Mouse (Mus musculus) embryonic facial prominence, embryonic 11.5 days (tissue): ENCODE measurements around the gene Gm5129. TPM values are rescaled to one million over a fixed set of nuclear protein-coding genes. Genes with fewer than 3 reads are reported as not detected.

Experiments used
- ATAC-seq: fragments of 200-750 bp; cut with Nextera tagmentation; replicated peaks from 2 replicates; pipeline ENCODE4 v1.8.0; 2017; ENCODE audit warnings: low read depth; ENCODE audit not compliant: insufficient number of reproducible peaks, low FRiP score, low TSS enrichment
- DNase-seq: peaks from one replicate; pipeline ENCODE4 v3.0.0-alpha.2; 2015; ENCODE audit warnings: low spot score
- H3K27ac ChIP-seq: fragments of 300-500 bp; sonication (generic); replicated peaks from 2 replicates; pipeline ENCODE4 v1.5.1; 2014; ENCODE audit warnings: mild to moderate bottlenecking, low read depth, low read length, control low read depth
- H3K27me3 ChIP-seq: fragments of 300-500 bp; sonication (generic); 2 replicates; pipeline ENCODE4 v1.6.1; 2014; ENCODE audit warnings: mild to moderate bottlenecking, low read length, moderate library complexity, mixed read lengths; ENCODE audit not compliant: control insufficient read depth, insufficient read depth
- H3K36me3 ChIP-seq: fragments of 300-500 bp; sonication (generic); replicated peaks from 2 replicates; pipeline ENCODE4 v1.6.1; 2014; ENCODE audit warnings: low read depth, mild to moderate bottlenecking, low read length, moderate library complexity, mixed read lengths; ENCODE audit not compliant: control insufficient read depth, insufficient read depth
- H3K4me1 ChIP-seq: fragments of 300-500 bp; sonication (generic); 2 replicates; pipeline ENCODE4 v1.6.1; 2014; ENCODE audit warnings: low read length, mixed read lengths; ENCODE audit not compliant: control insufficient read depth, insufficient read depth
- H3K4me2 ChIP-seq: fragments of 300-500 bp; sonication (generic); 2 replicates; pipeline ENCODE4 v1.6.1; 2014; ENCODE audit warnings: low read depth, mild to moderate bottlenecking, control low read depth, low read length, moderate library complexity
- H3K4me3 ChIP-seq: fragments of 300-500 bp; sonication (generic); 2 replicates; pipeline ENCODE4 v1.5.1; 2014; ENCODE audit warnings: low read depth, low read length, control low read depth
- H3K9ac ChIP-seq: fragments of 300-500 bp; sonication (generic); replicated peaks from 2 replicates; pipeline ENCODE4 v1.6.1; 2014; ENCODE audit warnings: mild to moderate bottlenecking, control low read depth, low read length
- H3K9me3 ChIP-seq: fragments of 300-500 bp; sonication (generic); replicated peaks from 2 replicates; pipeline ENCODE4 v1.6.1; 2016; ENCODE audit warnings: mild to moderate bottlenecking, low read length, inconsistent platforms, mixed read lengths; ENCODE audit not compliant: control insufficient read depth
- WGBS: fragments of 180-500 bp; shearing (Covaris S2); extraction: QIAGEN DNeasy Blood & Tissue Kit; methylation state at CpG from one replicate; pipeline ENCODE4 v1.1.7; 2014; 5-methylcytosine and 5-hydroxymethylcytosine counted together
- polyA plus RNA-seq: library from polyadenylated mRNA; unstranded; fragments of >200 nt; fragmentation: Nextera tagmentation; extraction: Ambion mirVana; gene quantifications from 2 replicates; pipeline ENCODE4 v1.2.1, GENCODE M21; 2014

The Gm5129 gene
- polyA plus RNA-seq, 1 experiment from 2014 or later: not detected

- H3K27me3 ChIP-seq: no peaks in the 10 kb centered on the region
- H3K36me3 ChIP-seq: no peaks in the 10 kb centered on the region; the same call in 1 of the 2 replicates
- no peak overlapping the region for H3K9ac ChIP-seq
- ATAC-seq: no peak
- no peak overlapping the region for H3K4me3 ChIP-seq
- H3K9me3 ChIP-seq: no peaks in the 10 kb centered on the region
- DNase-seq: no peak
- H3K27ac ChIP-seq: no peak overlapping the region
- H3K4me2 ChIP-seq: no peak overlapping the region
- H3K4me1 ChIP-seq: no peaks in the 10 kb centered on the region
- WGBS: 89% methylated on average over 2 of the region's 2 CpGs
These were observed 36.3 kb upstream of the Gm5129 start for GRCm38 (mm10) chr5:29772038-29772437.

GRCm38 (mm10) chr5:29770935-29771334 is 35.2 kb upstream of the Gm5129 start:
- no peaks in the 10 kb centered on the region for H3K27me3 ChIP-seq
- no peaks in the 10 kb centered on the region for H3K9me3 ChIP-seq
- no peak overlapping the region for H3K27ac ChIP-seq
- H3K4me3 ChIP-seq: no peak overlapping the region
- H3K4me1 ChIP-seq: no peaks in the 10 kb centered on the region
- no peak overlapping the region for H3K4me2 ChIP-seq
- no peaks in the 10 kb centered on the region; the same call in 1 of the 2 replicates for H3K36me3 ChIP-seq
- no peak for ATAC-seq
- H3K9ac ChIP-seq: no peak overlapping the region
- DNase-seq: peak; percentile 20
- WGBS: 92% methylated on average over 1 of the region's 1 CpGs

- no peak for DNase-seq
- 90% methylated on average over 5 of the region's 5 CpGs for WGBS
These were observed 23.6 kb upstream of the Gm5129 start for GRCm38 (mm10) chr5:29759318-29759717.

DNA sequence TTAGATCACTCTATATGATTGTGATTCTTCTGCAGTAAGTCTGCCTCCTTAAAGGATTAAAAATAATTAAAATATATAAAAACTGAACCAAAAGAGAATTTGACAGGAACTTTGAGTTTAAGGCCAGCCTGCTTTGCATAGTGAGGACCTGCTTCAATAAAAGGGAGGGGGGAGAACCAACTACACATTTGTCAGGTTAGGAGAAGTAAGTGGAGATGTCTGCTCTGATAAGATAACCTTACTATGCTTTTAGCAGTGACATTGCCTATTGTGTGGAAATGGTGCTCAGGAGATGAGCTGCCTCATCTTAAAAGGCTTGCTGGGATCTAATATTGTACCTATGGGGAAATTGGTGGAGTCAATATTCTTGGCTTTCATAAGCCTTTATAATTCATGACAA is 17.2 kb upstream of the Gm5129 start:
- H3K36me3 ChIP-seq: peaks cover 6% of the 10 kb centered on the region
- no peak overlapping the region for H3K4me3 ChIP-seq
- no peaks in the 10 kb centered on the region for H3K27me3 ChIP-seq
- H3K9ac ChIP-seq: no peak overlapping the region
- H3K27ac ChIP-seq: no peak overlapping the region
- no peaks in the 10 kb centered on the region for H3K9me3 ChIP-seq
- DNase-seq: no peak
- no peaks in the 10 kb centered on the region for H3K4me1 ChIP-seq
- no peak overlapping the region for H3K4me2 ChIP-seq
- ATAC-seq: no peak

More at GRCm38 (mm10) chr5:29759318-29759717, 23.6 kb upstream of the Gm5129 start:
- H3K4me1 ChIP-seq: no peaks in the 10 kb centered on the region
- no peak overlapping the region for H3K27ac ChIP-seq
- H3K36me3 ChIP-seq: peaks cover 6% of the 10 kb centered on the region
- H3K4me3 ChIP-seq: no peak overlapping the region
- no peaks in the 10 kb centered on the region for H3K9me3 ChIP-seq
- no peaks in the 10 kb centered on the region for H3K27me3 ChIP-seq
- H3K4me2 ChIP-seq: no peak overlapping the region
- no peak for ATAC-seq
- H3K9ac ChIP-seq: no peak overlapping the region

DNA sequence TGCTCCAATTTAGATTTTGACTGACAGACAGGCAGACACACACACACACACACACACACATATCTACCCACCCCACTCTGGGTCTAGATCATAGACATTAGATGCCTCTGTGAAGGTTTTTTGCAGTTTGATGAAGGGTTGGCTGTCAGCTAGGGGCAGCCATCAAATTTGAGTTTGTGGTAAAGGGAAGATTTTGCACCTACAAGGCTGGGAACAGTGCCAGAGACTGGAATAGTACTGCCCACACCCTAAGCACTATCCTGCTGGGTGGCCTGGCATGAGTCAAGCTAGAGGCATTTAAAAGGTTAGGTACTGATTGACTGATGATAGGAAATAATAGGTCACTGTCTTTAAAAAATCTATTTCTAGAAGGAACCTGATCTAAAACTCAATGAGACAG is 15.6 kb upstream of the Gm5129 start:
- DNase-seq (no peak), ATAC-seq (no peak)
- Histone ChIP-seq H3K27ac (no peak overlapping the region), H3K4me3 (no peak overlapping the region), H3K27me3 (no peaks in the 10 kb centered on the region), H3K9ac (no peak overlapping the region), H3K9me3 (no peaks in the 10 kb centered on the region), H3K4me2 (no peak overlapping the region), H3K36me3 (no peaks in the 10 kb centered on the region; the same call in none of the 2 replicates), H3K4me1 (no peaks in the 10 kb centered on the region)

GRCm38 (mm10) chr5:29747661-29748060 is 11.9 kb upstream of the Gm5129 start:
- Histone ChIP-seq H3K9me3 (no peaks in the 10 kb centered on the region), H3K36me3 (no peaks in the 10 kb centered on the region; the same call in none of the 2 replicates), H3K27ac (no peak overlapping the region), H3K4me2 (no peak overlapping the region), H3K9ac (no peak overlapping the region), H3K27me3 (no peaks in the 10 kb centered on the region), H3K4me3 (no peak overlapping the region), H3K4me1 (no peaks in the 10 kb centered on the region)
- DNase-seq (no peak), ATAC-seq (no peak)
- WGBS: 94% methylated on average over 2 of the region's 2 CpGs

- Histone ChIP-seq H3K9me3 (no peaks in the 10 kb centered on the region), H3K36me3 (no peaks in the 10 kb centered on the region; the same call in 1 of the 2 replicates), H3K4me1 (no peaks in the 10 kb centered on the region), H3K4me2 (no peak overlapping the region), H3K27ac (no peak overlapping the region), H3K9ac (no peak overlapping the region), H3K27me3 (no peaks in the 10 kb centered on the region), H3K4me3 (no peak overlapping the region)
- WGBS: 77% methylated on average over 4 of the region's 4 CpGs
- DNase-seq: no peak
- no peak for ATAC-seq
These were observed 5.4 kb upstream of the Gm5129 start for GRCm38 (mm10) chr5:29741093-29741492.

DNA sequence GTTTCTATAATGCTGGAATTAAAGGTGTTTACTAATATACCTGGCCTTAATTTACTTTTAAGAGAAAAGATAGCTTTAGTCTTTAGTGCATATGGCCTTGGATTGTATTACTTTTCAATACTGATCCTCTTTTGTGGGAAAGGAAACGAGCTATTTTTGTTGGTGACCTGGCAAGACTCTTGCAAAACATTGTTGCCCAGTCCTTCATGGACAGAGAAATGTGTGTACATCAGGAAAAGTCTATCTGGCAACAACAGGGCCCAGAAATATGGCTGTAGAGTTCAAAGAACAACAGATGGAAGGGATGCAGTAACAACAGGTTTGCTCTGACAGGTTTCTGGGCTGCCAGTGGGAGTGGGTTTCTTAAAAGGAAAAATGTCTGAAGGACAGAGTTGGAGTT is 4.9 kb upstream of the Gm5129 start:
- ATAC-seq: no peak

More for the DNA sequence above, 4.9 kb upstream of the Gm5129 start:
- Histone ChIP-seq H3K4me1 (no peaks in the 10 kb centered on the region), H3K9me3 (no peaks in the 10 kb centered on the region), H3K27ac (no peak overlapping the region), H3K27me3 (no peaks in the 10 kb centered on the region), H3K4me2 (no peak overlapping the region), H3K9ac (no peak overlapping the region), H3K4me3 (no peak overlapping the region), H3K36me3 (no peaks in the 10 kb centered on the region)
- WGBS: 83% methylated on average over 1 of the region's 1 CpGs
- no peak for DNase-seq
